Mouse (Mus musculus) megakaryocyte, embryonic 14.5 days (primary cell): Measurements from ENCODE around the gene Ms4a15.

Source experiments
- FLI1 ChIP-seq: IDR thresholded peaks from 2 replicates; pipeline ENCODE4 v1.6.1; 2012; ENCODE audit warnings: low read length, inconsistent platforms, mixed read lengths
- GATA1 ChIP-seq: IDR thresholded peaks from 3 replicates; pipeline ENCODE4 v1.6.1; 2012; ENCODE audit warnings: mixed read lengths, low read length, inconsistent platforms, borderline replicate concordance

DNA sequence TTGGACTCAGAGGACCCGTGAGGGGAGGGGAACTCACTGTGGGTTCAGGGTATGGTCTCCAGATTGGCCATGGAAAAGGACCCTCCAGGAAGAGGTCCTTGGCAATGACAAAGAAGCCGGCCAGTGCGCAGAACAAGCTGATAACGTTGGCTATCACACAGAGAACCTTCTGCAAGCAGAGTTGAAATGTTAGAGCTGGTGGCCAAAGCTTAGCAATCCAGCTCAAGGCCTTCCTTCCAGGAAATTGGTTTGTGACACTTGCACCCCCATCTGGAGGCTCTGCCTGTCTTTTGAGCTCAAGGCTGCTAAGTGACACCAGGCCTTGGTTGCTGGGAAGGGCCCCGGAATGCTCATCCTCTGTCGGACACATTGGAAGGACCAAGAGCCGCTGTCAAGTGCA, 27.3 kb downstream of the Ms4a15 start:
- no peak for TF ChIP-seq GATA1
- no peak for TF ChIP-seq FLI1
